Mouse (Mus musculus) neutrophil, adult 5-6 weeks (primary cell): ENCODE data around the gene Slco3a1. TPM values are rescaled to one million over a fixed set of nuclear protein-coding genes. Genes with fewer than 3 reads are reported as not detected.
A peak's percentile ranks its signal among the peaks of the same experiment; 100 is the strongest.

Experiments
- ATAC-seq: fragments of 151-379, 151-347 bp; 2 replicates; pipeline ENCODE4 v1.8.0; 2017; ENCODE audit warnings: mild to moderate bottlenecking, moderate TSS enrichment; ENCODE audit not compliant: insufficient number of reproducible peaks, poor library complexity, low FRiP score, severe bottlenecking; ENCODE audit errors: extremely low read depth
- total RNA-seq: library from RNA; stranded (forward); fragments of 200-1000 nt; gene quantifications from 2 replicates; pipeline ENCODE4 v1.2.3, GENCODE M21; 2017

Slco3a1 gene
- 12.3 and 13.5 TPM in 2 replicates for total RNA-seq

GRCm38 (mm10) chr7:74554608-74555311 lies at the start of gene Slco3a1:
Gene Slco3a1 (minus strand): TSS chr7:74554780.
- ATAC-seq, result peak; percentile 70

GRCm38 (mm10) chr7:74600996-74601395 lies 46.4 kb upstream of the Slco3a1 start:
- no peak for ATAC-seq

GRCm38 (mm10) chr7:74579411-74579810 lies 24.8 kb upstream of the Slco3a1 start:
- no peak for ATAC-seq

- ATAC-seq, result no peak
These were observed 21.1 kb upstream of the Slco3a1 start for GRCm38 (mm10) chr7:74575678-74576077.

GRCm38 (mm10) chr7:74555416-74555815 lies 836 bp upstream of the Slco3a1 start:
- 0 out of 2 replicates have a peak, but pooled peaks have one; percentile 28 for ATAC-seq

GRCm38 (mm10) chr7:74554041-74554561 lies 479 bp downstream of the Slco3a1 start:
- 0 out of 2 replicates have a peak, but pooled peaks have one; percentile 2 for ATAC-seq

GRCm38 (mm10) chr7:74553111-74553650 lies 1.4 kb downstream of the Slco3a1 start:
- no peak for ATAC-seq

GRCm38 (mm10) chr7:74552546-74552945 lies 2.0 kb downstream of the Slco3a1 start:
- ATAC-seq, result no peak

- ATAC-seq, result no peak
These were observed 2.6 kb downstream of the Slco3a1 start for GRCm38 (mm10) chr7:74552000-74552358.

- no peak for ATAC-seq
These were observed 3.1 kb downstream of the Slco3a1 start for GRCm38 (mm10) chr7:74551338-74551999.

- ATAC-seq, result no peak
These were observed 4.9 kb downstream of the Slco3a1 start for GRCm38 (mm10) chr7:74549686-74550085.

- ATAC-seq, result no peak
These were observed 5.5 kb downstream of the Slco3a1 start for GRCm38 (mm10) chr7:74549013-74549582.

GRCm38 (mm10) chr7:74546691-74547090 lies 7.9 kb downstream of the Slco3a1 start:
- no peak for ATAC-seq

GRCm38 (mm10) chr7:74545498-74545990 lies 9.0 kb downstream of the Slco3a1 start:
- no peak for ATAC-seq

GRCm38 (mm10) chr7:74544306-74544705 lies 10.3 kb downstream of the Slco3a1 start:
- no peak for ATAC-seq

GRCm38 (mm10) chr7:74541958-74542357 lies 12.6 kb downstream of the Slco3a1 start:
- ATAC-seq, result no peak

- no peak for ATAC-seq
These were observed 13.5 kb downstream of the Slco3a1 start for GRCm38 (mm10) chr7:74540933-74541725.

GRCm38 (mm10) chr7:74536186-74536585 lies 18.4 kb downstream of the Slco3a1 start:
- no peak for ATAC-seq
